Mouse (Mus musculus): Measurements from ENCODE around the gene Emc6. TPM values are rescaled to one million over a fixed set of nuclear protein-coding genes. Genes with fewer than 3 reads are reported as not detected.

Emc6 gene
- 69.5 and 72.1 TPM in 2 replicates for polyA plus RNA-seq (2015; fragmentation: Nextera tagmentation; extraction: Ambion mirVana)

DNA sequence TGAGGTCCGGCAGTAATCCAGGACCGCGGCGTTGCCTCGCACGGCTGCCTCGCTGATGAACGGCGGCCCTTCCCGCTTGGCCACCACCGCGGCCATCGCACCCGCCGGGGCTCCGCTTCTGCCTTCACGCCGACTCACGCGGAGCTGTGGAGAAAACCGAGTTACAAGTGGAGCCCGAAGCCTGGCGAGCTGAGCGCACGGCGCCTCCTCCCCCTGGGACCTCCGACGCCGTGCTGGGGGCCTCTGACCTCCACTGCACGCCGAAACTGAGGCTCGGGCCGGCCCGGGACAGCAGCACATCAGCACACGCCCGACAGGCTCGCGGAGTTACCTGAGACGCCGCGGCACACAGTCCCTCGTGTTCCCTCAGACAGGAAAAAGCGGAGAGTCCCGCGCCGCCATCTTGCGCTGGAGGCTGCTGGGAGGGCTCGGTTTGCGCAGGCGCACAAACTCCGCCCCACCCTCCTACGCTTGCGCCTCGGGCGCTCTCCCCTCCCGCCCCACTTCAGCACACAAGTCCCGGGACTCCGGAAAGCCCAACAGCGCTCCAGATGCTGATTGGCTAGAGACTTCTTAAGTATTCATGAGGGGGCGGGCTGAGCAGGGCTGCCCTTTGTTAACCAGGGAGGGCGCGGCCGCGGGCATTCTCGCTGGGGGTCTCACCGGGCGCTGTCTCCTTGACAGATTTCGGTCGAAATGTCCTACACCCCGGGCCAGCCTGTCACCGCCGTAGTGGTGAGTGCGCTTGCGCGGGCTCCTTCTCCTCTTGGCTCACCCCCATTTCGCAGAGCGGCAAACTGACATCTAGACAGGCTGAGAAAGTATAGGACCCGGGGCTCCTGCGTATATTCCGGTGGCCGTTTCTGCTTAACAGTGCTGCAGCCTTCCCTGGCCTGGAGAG, at the start of gene Emc6, which contains the start of gene Tax1bp3:
Gene Emc6 (minus strand): TSS at position 430 of the 901 bp plus-strand sequence.
Gene Tax1bp3 (plus strand): TSS at position 476 of the 901 bp plus-strand sequence.
- Histone ChIP-seq H3K9ac (ENCODE audit: low read depth, low read length) (peak within 1 kb of the TSS; percentile 91), H3K4me3 (ENCODE audit: low read depth, low read length) (peak within 1 kb of the TSS; percentile 95), H3K36me3 (ENCODE audit: control insufficient read depth, insufficient read depth) (peaks cover 2% of the 10 kb centered on the region), H3K9me3 (replicated peaks; ENCODE audit: control insufficient read depth, low read length) (no peaks in the 10 kb centered on the region), H3K27ac (ENCODE audit: low read length) (peak within 1 kb of the TSS; percentile 84), H3K27me3 (ENCODE audit: control insufficient read depth, insufficient read depth, low read depth, low read length) (no peaks in the 10 kb centered on the region), H3K4me2 (ENCODE audit: low read depth, low read length) (peak within 1 kb of the TSS; percentile 95), H3K4me1 (ENCODE audit: control insufficient read depth, low read depth, low read length) (peaks cover 32% of the 10 kb centered on the region)
- peak; percentile 97 for ATAC-seq (ENCODE audit: low read depth)
- under 1% methylated on average over 79 of the region's 81 CpGs for WGBS (ENCODE audit: insufficient replicate concordance)

DNA sequence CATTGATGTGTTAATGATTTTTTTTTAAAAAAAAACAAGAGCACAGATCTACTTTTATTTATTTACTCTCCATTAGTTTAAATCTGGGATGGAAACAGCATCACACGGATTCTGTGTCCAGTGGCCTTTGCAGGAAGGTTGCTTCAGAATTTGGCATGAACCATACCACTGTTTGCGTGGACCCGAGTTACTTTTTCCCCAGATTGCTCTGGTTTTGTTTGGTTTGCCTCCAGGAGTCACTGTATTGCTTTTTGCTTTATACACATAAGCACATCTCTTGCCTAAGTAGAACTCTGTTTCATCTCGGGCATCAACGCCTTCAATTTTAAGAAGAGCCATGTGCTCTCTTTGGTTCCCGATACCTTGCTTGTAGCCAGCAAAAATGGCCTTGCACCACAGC, 49.0 kb upstream of the Emc6 start:
- Histone ChIP-seq H3K9ac (ENCODE audit: low read depth, low read length) (no peak overlapping the region), H3K36me3 (ENCODE audit: control insufficient read depth, insufficient read depth) (no peaks in the 10 kb centered on the region), H3K27me3 (ENCODE audit: control insufficient read depth, insufficient read depth, low read depth, low read length) (no peaks in the 10 kb centered on the region), H3K4me2 (ENCODE audit: low read depth, low read length) (no peak overlapping the region), H3K4me3 (ENCODE audit: low read depth, low read length) (no peak overlapping the region), H3K9me3 (replicated peaks; ENCODE audit: control insufficient read depth, low read length) (no peaks in the 10 kb centered on the region), H3K4me1 (ENCODE audit: control insufficient read depth, low read depth, low read length) (no peaks in the 10 kb centered on the region), H3K27ac (ENCODE audit: low read length) (no peak overlapping the region)
- ATAC-seq (ENCODE audit: low read depth), result no peak
- WGBS (ENCODE audit: insufficient replicate concordance), result 70% methylated on average over 6 of the region's 6 CpGs

DNA sequence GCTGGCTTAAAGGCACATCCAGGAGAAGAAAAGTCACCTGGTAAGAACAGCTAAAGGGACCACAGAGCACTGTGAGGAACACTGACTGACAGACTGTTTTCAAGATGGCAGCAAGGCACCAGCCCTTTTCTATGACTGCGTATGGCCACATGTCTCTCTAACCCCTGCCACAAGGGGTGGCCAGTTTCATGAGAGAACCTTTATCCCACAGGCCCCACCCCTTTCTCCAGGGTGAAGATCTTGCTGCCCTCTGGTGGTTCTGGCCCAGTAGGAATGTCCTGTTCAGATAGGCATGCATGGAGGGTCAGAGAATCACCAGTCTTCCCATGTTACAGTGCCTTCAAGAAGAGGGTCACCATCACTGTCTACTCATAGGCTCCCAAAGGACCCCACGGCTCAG, 47.1 kb upstream of the Emc6 start:
- Histone ChIP-seq H3K36me3 (ENCODE audit: control insufficient read depth, insufficient read depth) (no peaks in the 10 kb centered on the region), H3K27me3 (ENCODE audit: control insufficient read depth, insufficient read depth, low read depth, low read length) (no peaks in the 10 kb centered on the region), H3K4me2 (ENCODE audit: low read depth, low read length) (no peak overlapping the region), H3K9me3 (replicated peaks; ENCODE audit: control insufficient read depth, low read length) (no peaks in the 10 kb centered on the region), H3K9ac (ENCODE audit: low read depth, low read length) (no peak overlapping the region), H3K4me3 (ENCODE audit: low read depth, low read length) (no peak overlapping the region), H3K27ac (ENCODE audit: low read length) (no peak overlapping the region), H3K4me1 (ENCODE audit: control insufficient read depth, low read depth, low read length) (no peaks in the 10 kb centered on the region)
- 48% methylated on average over 2 of the region's 2 CpGs for WGBS (ENCODE audit: insufficient replicate concordance)
- ATAC-seq (ENCODE audit: low read depth), result no peak

DNA sequence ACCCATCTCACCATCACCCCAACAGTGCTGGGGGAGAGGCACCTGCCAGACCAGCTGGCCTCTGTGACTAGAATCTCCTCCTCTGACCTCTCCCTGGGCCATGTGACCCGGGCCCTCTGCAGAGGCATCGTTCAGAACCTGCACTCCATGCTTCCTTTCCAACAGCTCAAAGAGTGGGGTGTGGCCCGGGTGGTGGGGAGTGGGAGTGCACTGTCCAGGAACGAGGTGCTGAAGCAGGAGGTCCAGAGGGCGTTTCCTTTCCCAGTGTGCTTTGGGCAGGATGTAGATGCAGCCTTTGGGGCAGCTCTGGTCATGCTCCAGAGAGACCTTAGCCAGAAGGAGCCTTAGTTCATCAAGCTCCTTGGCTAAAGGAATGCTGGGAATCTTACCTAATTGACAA, 46.0 kb upstream of the Emc6 start:
- Histone ChIP-seq H3K36me3 (ENCODE audit: control insufficient read depth, insufficient read depth) (no peaks in the 10 kb centered on the region), H3K4me1 (ENCODE audit: control insufficient read depth, low read depth, low read length) (no peaks in the 10 kb centered on the region), H3K9ac (ENCODE audit: low read depth, low read length) (no peak overlapping the region), H3K9me3 (replicated peaks; ENCODE audit: control insufficient read depth, low read length) (no peaks in the 10 kb centered on the region), H3K4me3 (ENCODE audit: low read depth, low read length) (no peak overlapping the region), H3K27me3 (ENCODE audit: control insufficient read depth, insufficient read depth, low read depth, low read length) (no peaks in the 10 kb centered on the region), H3K27ac (ENCODE audit: low read length) (no peak overlapping the region), H3K4me2 (ENCODE audit: low read depth, low read length) (no peak overlapping the region)
- ATAC-seq (ENCODE audit: low read depth), result no peak
- WGBS (ENCODE audit: insufficient replicate concordance), result 34% methylated on average over 5 of the region's 5 CpGs

DNA sequence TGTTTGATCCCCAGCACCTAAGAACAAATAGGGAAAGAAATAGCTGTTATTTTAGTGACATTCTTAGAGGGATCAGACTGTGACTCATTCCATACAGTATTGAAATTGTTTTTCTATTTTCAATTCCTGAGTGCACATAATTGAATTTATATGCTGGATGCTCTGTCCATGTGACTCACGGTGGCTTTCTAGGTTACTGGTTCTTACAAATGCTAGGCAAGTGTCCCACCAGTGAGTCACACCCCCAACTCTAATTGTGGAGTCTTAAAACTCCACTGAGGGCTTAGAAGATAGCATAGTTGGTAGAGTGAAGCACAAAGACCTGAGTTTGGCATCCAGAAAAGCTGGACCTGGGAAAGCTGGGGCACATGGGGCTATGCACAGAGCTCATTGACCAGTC, 43.8 kb upstream of the Emc6 start:
- H3K27ac ChIP-seq (ENCODE audit: low read length), result no peak overlapping the region
- H3K27me3 ChIP-seq (ENCODE audit: control insufficient read depth, insufficient read depth, low read depth, low read length), result no peaks in the 10 kb centered on the region
- no peaks in the 10 kb centered on the region for H3K36me3 ChIP-seq (ENCODE audit: control insufficient read depth, insufficient read depth)
- no peak overlapping the region for H3K9ac ChIP-seq (ENCODE audit: low read depth, low read length)
- no peaks in the 10 kb centered on the region for H3K4me1 ChIP-seq (ENCODE audit: control insufficient read depth, low read depth, low read length)
- no peak overlapping the region for H3K4me2 ChIP-seq (ENCODE audit: low read depth, low read length)
- H3K9me3 ChIP-seq (replicated peaks; ENCODE audit: control insufficient read depth, low read length), result no peaks in the 10 kb centered on the region
- 58% methylated on average over 1 of the region's 1 CpGs for WGBS (ENCODE audit: insufficient replicate concordance)
- ATAC-seq (ENCODE audit: low read depth), result no peak
- H3K4me3 ChIP-seq (ENCODE audit: low read depth, low read length), result no peak overlapping the region

DNA sequence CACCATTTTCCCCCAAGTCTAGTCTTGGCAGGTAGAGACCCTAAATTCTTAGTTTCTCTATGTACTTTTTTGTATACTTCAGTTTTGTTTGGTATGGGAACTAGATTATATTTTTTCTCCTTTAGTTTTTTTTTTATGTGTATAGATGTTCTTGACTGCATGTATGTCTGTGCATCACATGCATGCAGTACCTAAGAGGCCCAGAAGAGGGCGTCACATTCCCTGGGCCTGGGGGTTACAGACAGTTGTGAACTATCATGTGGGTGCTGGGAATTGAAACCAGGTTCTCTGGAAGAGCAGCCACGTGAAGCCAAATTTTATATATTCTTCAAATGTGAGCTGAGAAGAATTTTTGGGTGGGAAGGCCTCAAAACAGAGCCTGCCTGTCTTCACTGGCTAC, 42.8 kb upstream of the Emc6 start:
- no peaks in the 10 kb centered on the region for H3K36me3 ChIP-seq (ENCODE audit: control insufficient read depth, insufficient read depth)
- 40% methylated on average over 2 of the region's 2 CpGs for WGBS (ENCODE audit: insufficient replicate concordance)

DNA sequence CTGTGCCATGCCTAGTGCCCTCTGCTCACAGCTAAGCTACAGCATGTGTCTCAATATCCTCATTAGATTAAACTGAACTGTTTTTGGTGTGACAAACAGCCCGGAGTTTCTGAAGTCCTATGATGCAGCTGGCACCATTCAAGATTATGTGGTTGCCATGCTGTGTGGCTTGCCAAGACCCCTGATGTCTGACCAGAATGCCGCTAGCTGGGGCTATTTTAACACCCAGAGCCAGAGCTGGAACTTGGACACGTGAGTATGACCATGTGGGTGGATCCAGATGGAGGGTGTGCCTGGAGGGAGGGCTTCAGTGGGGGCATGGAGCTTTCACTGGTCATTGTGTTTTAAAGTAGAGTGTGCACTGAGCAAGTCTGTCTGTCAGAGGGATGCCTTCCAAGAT, 37.1 kb upstream of the Emc6 start:
- 49% methylated on average over 3 of the region's 3 CpGs for WGBS (ENCODE audit: insufficient replicate concordance)
- Histone ChIP-seq H3K27me3 (ENCODE audit: control insufficient read depth, insufficient read depth, low read depth, low read length) (no peaks in the 10 kb centered on the region), H3K9me3 (replicated peaks; ENCODE audit: control insufficient read depth, low read length) (no peaks in the 10 kb centered on the region), H3K4me2 (ENCODE audit: low read depth, low read length) (no peak overlapping the region), H3K27ac (ENCODE audit: low read length) (no peak overlapping the region), H3K36me3 (ENCODE audit: control insufficient read depth, insufficient read depth) (no peaks in the 10 kb centered on the region), H3K9ac (ENCODE audit: low read depth, low read length) (no peak overlapping the region), H3K4me1 (ENCODE audit: control insufficient read depth, low read depth, low read length) (no peaks in the 10 kb centered on the region), H3K4me3 (ENCODE audit: low read depth, low read length) (no peak overlapping the region)
- ATAC-seq (ENCODE audit: low read depth), result no peak

More for the DNA sequence above, 42.8 kb upstream of the Emc6 start:
- H3K9ac ChIP-seq (ENCODE audit: low read depth, low read length), result no peak overlapping the region
- no peak overlapping the region for H3K4me3 ChIP-seq (ENCODE audit: low read depth, low read length)
- H3K9me3 ChIP-seq (replicated peaks; ENCODE audit: control insufficient read depth, low read length), result no peaks in the 10 kb centered on the region
- no peaks in the 10 kb centered on the region for H3K27me3 ChIP-seq (ENCODE audit: control insufficient read depth, insufficient read depth, low read depth, low read length)
- no peak overlapping the region for H3K27ac ChIP-seq (ENCODE audit: low read length)
- no peaks in the 10 kb centered on the region for H3K4me1 ChIP-seq (ENCODE audit: control insufficient read depth, low read depth, low read length)
- no peak overlapping the region for H3K4me2 ChIP-seq (ENCODE audit: low read depth, low read length)
- no peak for ATAC-seq (ENCODE audit: low read depth)

DNA sequence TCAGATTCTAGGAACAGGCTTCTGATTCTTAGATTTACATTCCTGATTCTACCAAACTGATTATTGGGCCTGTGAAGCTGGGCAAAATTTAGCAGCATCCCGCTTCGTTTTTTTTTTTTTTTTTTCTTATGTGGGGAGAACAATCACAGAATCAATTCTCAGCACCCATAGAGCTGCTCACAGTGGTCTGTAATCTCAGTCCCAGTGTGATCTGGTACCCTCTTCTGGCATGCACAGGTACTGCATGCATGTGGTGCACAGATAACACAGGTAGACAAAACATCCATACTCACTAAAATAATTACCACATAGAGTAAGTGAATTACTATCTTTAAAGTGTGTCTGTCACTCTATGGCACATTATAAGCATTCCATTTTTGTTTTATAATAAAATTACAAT, 30.8 kb upstream of the Emc6 start:
- Histone ChIP-seq H3K4me1 (ENCODE audit: control insufficient read depth, low read depth, low read length) (no peaks in the 10 kb centered on the region), H3K4me2 (ENCODE audit: low read depth, low read length) (no peak overlapping the region), H3K9me3 (replicated peaks; ENCODE audit: control insufficient read depth, low read length) (no peaks in the 10 kb centered on the region), H3K27me3 (ENCODE audit: control insufficient read depth, insufficient read depth, low read depth, low read length) (no peaks in the 10 kb centered on the region), H3K27ac (ENCODE audit: low read length) (no peak overlapping the region), H3K36me3 (ENCODE audit: control insufficient read depth, insufficient read depth) (no peaks in the 10 kb centered on the region; the same call in 1 of the 2 replicates), H3K9ac (ENCODE audit: low read depth, low read length) (no peak overlapping the region), H3K4me3 (ENCODE audit: low read depth, low read length) (no peak overlapping the region)
- ATAC-seq (ENCODE audit: low read depth), result no peak
- 71% methylated on average over 2 of the region's 2 CpGs for WGBS (ENCODE audit: insufficient replicate concordance)

DNA sequence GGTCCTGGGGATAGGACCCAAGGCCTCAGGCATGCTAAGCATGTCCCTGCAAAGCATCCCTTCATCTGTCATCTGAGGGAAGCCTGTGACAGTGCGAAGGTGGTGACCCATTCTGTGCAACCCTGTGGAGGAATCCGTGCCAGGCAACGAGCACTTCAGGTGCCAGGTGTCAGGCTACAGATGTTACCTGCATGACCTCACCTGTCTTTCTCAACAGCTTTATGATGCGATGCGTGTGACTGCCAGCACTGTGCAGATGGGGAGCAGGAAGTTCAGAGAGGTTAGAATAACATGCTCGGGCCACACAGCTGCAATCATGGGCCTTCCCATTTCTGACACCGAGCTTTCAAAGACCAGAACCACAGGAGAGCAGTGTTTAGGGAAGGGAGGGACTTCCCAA, 28.4 kb upstream of the Emc6 start:
- H3K4me3 ChIP-seq (ENCODE audit: low read depth, low read length), result no peak overlapping the region
- H3K4me1 ChIP-seq (ENCODE audit: control insufficient read depth, low read depth, low read length), result peaks cover under 1% of the 10 kb centered on the region
- no peak overlapping the region for H3K27ac ChIP-seq (ENCODE audit: low read length)
- no peaks in the 10 kb centered on the region for H3K9me3 ChIP-seq (replicated peaks; ENCODE audit: control insufficient read depth, low read length)
- ATAC-seq (ENCODE audit: low read depth), result no peak
- no peaks in the 10 kb centered on the region for H3K27me3 ChIP-seq (ENCODE audit: control insufficient read depth, insufficient read depth, low read depth, low read length)
- 54% methylated on average over 7 of the region's 7 CpGs for WGBS (ENCODE audit: insufficient replicate concordance)
- no peak overlapping the region for H3K9ac ChIP-seq (ENCODE audit: low read depth, low read length)
- H3K4me2 ChIP-seq (ENCODE audit: low read depth, low read length), result no peak overlapping the region
- no peaks in the 10 kb centered on the region; the same call in 1 of the 2 replicates for H3K36me3 ChIP-seq (ENCODE audit: control insufficient read depth, insufficient read depth)
